In the genomic region with DNA sequence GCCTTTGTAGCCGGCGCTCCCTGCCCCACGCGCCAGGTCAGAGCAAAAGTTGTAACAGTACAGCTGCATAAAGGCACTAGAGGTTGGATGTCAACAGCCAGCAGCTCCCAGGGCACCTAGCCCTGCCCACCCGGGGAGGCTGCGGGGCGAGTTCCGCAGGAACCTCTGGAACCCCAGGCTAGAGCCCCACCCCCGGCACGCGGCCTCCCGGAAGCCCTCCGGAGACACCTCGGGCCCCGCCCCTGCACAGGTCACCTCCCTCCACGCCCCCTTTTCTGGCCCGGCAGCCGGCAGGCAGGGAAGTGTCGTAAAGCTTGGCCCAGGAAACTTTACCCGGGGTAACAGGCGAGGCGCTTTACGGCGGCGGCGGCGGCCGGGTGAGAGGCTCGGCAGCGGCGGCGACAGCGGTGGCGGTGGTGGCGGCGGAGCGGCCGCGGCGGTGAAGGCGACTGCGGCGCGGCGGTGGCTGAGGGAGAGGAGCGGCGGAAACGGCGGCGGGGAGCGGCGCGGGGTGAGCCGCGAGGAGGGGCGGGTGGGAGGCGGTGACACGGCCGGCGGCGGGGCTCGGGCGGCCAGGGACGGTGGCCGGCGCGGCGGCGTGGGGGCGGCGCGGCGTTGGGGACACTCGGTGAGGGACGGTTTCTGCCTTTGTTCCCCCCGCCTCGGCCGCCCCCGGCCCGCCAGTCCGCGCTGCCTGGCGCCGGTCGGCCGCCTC, we compare ENCODE assay signal across 1 mouse cellular context.
TF ChIP-seq lines count a peak whose summit lies in the region.

A gene (plus strand): TSS at position 360 of the 715 bp plus-strand sequence.

TF ChIP-seq in CH12.LX, 34 proteins besides CTCF, POLR2A, EP300 and RAD21:
- no peak for TF ChIP-seq MEF2A (IDR thresholded peaks at IDR 0.05; ENCODE audit: borderline replicate concordance, low read depth, low read length)
- no peak for TF ChIP-seq E2F4 (IDR thresholded peaks at IDR 0.05; ENCODE audit: insufficient replicate concordance, low read depth, low read length)
- TF ChIP-seq USF2 (conservative IDR thresholded peaks at IDR 0.05; ENCODE audit: low read depth, low read length): no peak
- TF ChIP-seq IRF4 (IDR thresholded peaks at IDR 0.05; ENCODE audit: low read depth, low read length): no peak
- no peak for TF ChIP-seq SMC3 (IDR thresholded peaks at IDR 0.05; ENCODE audit: low read depth, low read length)
- TF ChIP-seq MAZ (IDR thresholded peaks at IDR 0.05; ENCODE audit: low read depth, low read length): peak; percentile 78
- peak; percentile 76 for TF ChIP-seq NELFE (IDR thresholded peaks at IDR 0.05; ENCODE audit: low read depth, low read length)
- no peak; the same call in 1 of the 2 replicates for TF ChIP-seq UBTF (IDR thresholded peaks at IDR 0.05; ENCODE audit: low read depth, low read length)
- peak; percentile 85 for TF ChIP-seq MXI1 (IDR thresholded peaks at IDR 0.05; ENCODE audit: low read depth, low read length)
- TF ChIP-seq JUN (IDR thresholded peaks at IDR 0.05; ENCODE audit: insufficient read depth, low read depth, low read length): no peak
- TF ChIP-seq ZMIZ1 (IDR thresholded peaks at IDR 0.05; ENCODE audit: low read depth, low read length): peak; percentile 72
- 0 out of 2 replicates have a peak, but pooled peaks have one; percentile 49 for TF ChIP-seq POLR2AphosphoS2 (IDR thresholded peaks at IDR 0.05; ENCODE audit: low read depth, low read length)
- no peak for TF ChIP-seq MAX (IDR thresholded peaks at IDR 0.05; ENCODE audit: low read length)
- peak; percentile 78 for TF ChIP-seq HCFC1 (IDR thresholded peaks at IDR 0.05; ENCODE audit: low read depth, low read length)
- TF ChIP-seq CHD2 (IDR thresholded peaks at IDR 0.05; ENCODE audit: low read length): no peak
- TF ChIP-seq CHD1 (IDR thresholded peaks at IDR 0.05; ENCODE audit: low read depth, low read length): no peak
- no peak for TF ChIP-seq JUND (conservative IDR thresholded peaks at IDR 0.05; ENCODE audit: low read depth, low read length)
- TF ChIP-seq ZC3H11A (IDR thresholded peaks at IDR 0.05; ENCODE audit: low read depth, low read length): no peak
- no peak for TF ChIP-seq ZNF384 (IDR thresholded peaks at IDR 0.05; ENCODE audit: low read depth, low read length)
- peak; percentile 57; the same call in 1 of the 2 replicates for TF ChIP-seq KAT2A (IDR thresholded peaks at IDR 0.05; ENCODE audit: insufficient replicate concordance, low read length)
- no peak for TF ChIP-seq RCOR1 (conservative IDR thresholded peaks at IDR 0.05; ENCODE audit: low read depth, low read length)
- TF ChIP-seq ETS1 (conservative IDR thresholded peaks at IDR 0.05; ENCODE audit: low read depth, low read length): peak; percentile 33
- TF ChIP-seq USF1 (IDR thresholded peaks at IDR 0.05; ENCODE audit: low read depth, low read length): no peak
- peak; percentile 77 for TF ChIP-seq TCF12 (IDR thresholded peaks at IDR 0.05; ENCODE audit: low read depth, low read length)
- peak; percentile 83 for TF ChIP-seq SIN3A (IDR thresholded peaks at IDR 0.05; ENCODE audit: low read length)
- TF ChIP-seq BHLHE40 (IDR thresholded peaks at IDR 0.05; ENCODE audit: low read depth, low read length): peak; percentile 93
- TF ChIP-seq ELF1 (IDR thresholded peaks at IDR 0.05; ENCODE audit: low read depth, low read length): peak; percentile 93
